Mouse (Mus musculus): ENCODE results near the gene Notch1.

- TF ChIP-seq POLR2A (IDR thresholded peaks at IDR 0.05; ENCODE audit: extremely low read depth, insufficient read depth, low read length) (no peak), CTCF (IDR thresholded peaks at IDR 0.05; ENCODE audit: low read depth, low read length) (no peak)
Measured at GRCm38 (mm10) chr2:26493021-26493781, 23.3 kb downstream of the Notch1 start.
